Mouse (Mus musculus) thymus, adult 2 months (tissue): ENCODE data around the gene Casq2. TPM values are rescaled to one million over a fixed set of nuclear protein-coding genes. Genes with fewer than 3 reads are reported as not detected.

Experiments used
- DNase-seq: peaks from one replicate; pipeline ENCODE4 v3.0.0; 2021
- H3K27ac ChIP-seq: fragments of 200-500 bp; 2 replicates; pipeline ENCODE4 v1.5.1; 2012; ENCODE audit warnings: low read length, control low read depth; ENCODE audit not compliant: control insufficient read depth, insufficient read depth
- H3K27me3 ChIP-seq: fragments of 200-500 bp; 2 replicates; pipeline ENCODE4 v1.6.1; 2012; ENCODE audit warnings: mild to moderate bottlenecking, low read length, moderate library complexity, mixed read lengths; ENCODE audit not compliant: control insufficient read depth, insufficient read depth
- H3K36me3 ChIP-seq: fragments of 200-500 bp; 2 replicates; pipeline ENCODE4 v1.6.1; 2012; ENCODE audit warnings: mild to moderate bottlenecking, low read length, moderate library complexity; ENCODE audit not compliant: control insufficient read depth, insufficient read depth
- H3K4me1 ChIP-seq: fragments of 200-500 bp; replicated peaks from 2 replicates; pipeline ENCODE4 v1.6.1; 2012; ENCODE audit warnings: low read length; ENCODE audit not compliant: control insufficient read depth, insufficient read depth
- H3K4me3 ChIP-seq: fragments of 200-500 bp; 2 replicates; pipeline ENCODE4 v1.5.1; 2012; ENCODE audit warnings: mild to moderate bottlenecking, low read length, control low read depth, moderate library complexity; ENCODE audit not compliant: control insufficient read depth, insufficient read depth
- CTCF ChIP-seq: fragments of 200-500 bp; IDR thresholded peaks from 2 replicates; pipeline ENCODE4 v1.5.1; 2012; ENCODE audit warnings: mild to moderate bottlenecking, control low read depth, low read length, moderate library complexity, borderline replicate concordance; ENCODE audit not compliant: control insufficient read depth, poor library complexity, insufficient read depth; ENCODE audit errors: extremely low read depth
- POLR2A ChIP-seq: fragments of 200-500 bp; IDR thresholded peaks from 2 replicates; pipeline ENCODE4 v1.6.1; 2012; ENCODE audit warnings: mild to moderate bottlenecking, low read length, control low read depth, moderate library complexity; ENCODE audit not compliant: control insufficient read depth, poor library complexity, insufficient read depth; ENCODE audit errors: extremely low read depth
- WGBS: fragments of 180-500 bp; shearing (Covaris S2); methylation state at CpG from one replicate; pipeline ENCODE4 v1.1.7; 2018; 5-methylcytosine and 5-hydroxymethylcytosine counted together
- polyA plus RNA-seq: library from polyadenylated mRNA; depleted of rRNA; stranded (reverse); fragments of >200 nt; gene quantifications from 2 replicates; pipeline ENCODE4 v1.2.3, GENCODE M21; 2012; rRNA removed

Gene Casq2
- 0.82 and 10.1 TPM in 2 replicates for polyA plus RNA-seq

DNA sequence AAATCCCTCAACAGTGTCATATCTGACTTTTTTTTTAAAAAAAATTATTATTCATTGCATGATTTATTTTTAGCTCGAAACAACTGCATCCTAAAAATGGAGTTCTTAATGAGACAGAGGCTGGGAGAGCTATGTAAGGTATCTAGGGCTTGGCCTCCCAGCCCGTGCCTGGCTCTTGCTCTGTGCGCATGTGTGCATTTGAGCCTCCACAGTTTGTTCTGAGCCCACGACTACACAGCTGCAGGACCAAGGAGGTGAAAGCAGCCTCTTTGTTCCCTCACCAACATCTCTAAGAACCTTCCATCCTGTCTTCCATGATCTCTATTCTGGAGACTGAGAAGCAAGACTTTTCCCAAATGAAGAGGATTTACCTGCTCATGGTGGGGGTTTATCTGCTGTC lies at the start of gene Casq2:
Gene Casq2, plus strand, starts transcription at position 133 of the 400 bp plus-strand sequence.
- no peak within 1 kb of the TSS for H3K4me3 ChIP-seq
- no peaks in the 10 kb centered on the region for H3K36me3 ChIP-seq
- WGBS: 66% methylated on average over 4 of the region's 4 CpGs
- no peaks in the 10 kb centered on the region for H3K4me1 ChIP-seq
- no peaks in the 10 kb centered on the region; the same call in 1 of the 2 replicates for H3K27me3 ChIP-seq
- no peak for DNase-seq
- TF ChIP-seq CTCF (no peak), POLR2A (no peak)
- H3K27ac ChIP-seq: no peak within 1 kb of the TSS

DNA sequence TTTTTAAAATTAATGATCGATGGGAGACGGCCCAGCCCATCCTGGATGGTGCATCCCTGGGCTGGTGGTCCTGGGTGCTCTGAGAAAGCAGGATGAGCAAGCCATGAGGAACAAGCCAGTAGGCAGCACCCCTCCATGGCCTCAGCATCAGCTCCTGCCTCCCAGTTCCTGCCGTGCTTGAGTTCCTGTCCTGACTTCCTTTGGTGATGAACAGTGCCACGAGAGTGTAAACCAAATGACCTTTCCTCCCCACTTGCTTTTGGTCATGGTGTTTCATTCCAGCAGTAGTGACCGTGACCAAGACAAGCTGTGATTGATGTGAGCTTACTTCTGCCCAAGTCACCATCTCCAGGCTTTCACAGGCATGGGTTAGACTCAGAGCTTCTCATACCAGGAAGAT lies 48.4 kb upstream of the Casq2 start:
- H3K27ac ChIP-seq: no peak overlapping the region
- H3K4me1 ChIP-seq: no peaks in the 10 kb centered on the region
- no peaks in the 10 kb centered on the region for H3K27me3 ChIP-seq
- TF ChIP-seq CTCF: no peak
- TF ChIP-seq POLR2A: no peak
- no peaks in the 10 kb centered on the region for H3K36me3 ChIP-seq
- WGBS: 82% methylated on average over 5 of the region's 5 CpGs
- H3K4me3 ChIP-seq: no peak overlapping the region
- no peak for DNase-seq

GRCm38 (mm10) chr3:102038608-102039007 lies 47.6 kb upstream of the Casq2 start:
- no peaks in the 10 kb centered on the region for H3K4me1 ChIP-seq
- WGBS: 79% methylated on average over 6 of the region's 6 CpGs
- no peak overlapping the region for H3K4me3 ChIP-seq
- H3K27ac ChIP-seq: peak overlapping the region; percentile 37; the same call in 1 of the 2 replicates
- H3K27me3 ChIP-seq: no peaks in the 10 kb centered on the region
- no peak for DNase-seq
- TF ChIP-seq CTCF (no peak), POLR2A (no peak)
- no peaks in the 10 kb centered on the region for H3K36me3 ChIP-seq

- Histone ChIP-seq H3K27ac (no peak overlapping the region), H3K27me3 (no peaks in the 10 kb centered on the region), H3K36me3 (no peaks in the 10 kb centered on the region), H3K4me3 (no peak overlapping the region), H3K4me1 (no peaks in the 10 kb centered on the region)
- DNase-seq: no peak
- TF ChIP-seq POLR2A (no peak), CTCF (no peak)
- 87% methylated on average over 4 of the region's 4 CpGs for whole genome bisulfite sequencing
These were observed 44.6 kb upstream of the Casq2 start for GRCm38 (mm10) chr3:102041632-102042031.

- no peak for DNase-seq
- H3K4me3 ChIP-seq: no peak overlapping the region
- no peaks in the 10 kb centered on the region for H3K27me3 ChIP-seq
- no peak overlapping the region for H3K27ac ChIP-seq
- WGBS: 42% methylated on average over 3 of the region's 3 CpGs
- TF ChIP-seq POLR2A: no peak
- TF ChIP-seq CTCF: no peak
- H3K36me3 ChIP-seq: no peaks in the 10 kb centered on the region
- H3K4me1 ChIP-seq: no peaks in the 10 kb centered on the region
These were observed 41.1 kb upstream of the Casq2 start for GRCm38 (mm10) chr3:102045071-102045470.

DNA sequence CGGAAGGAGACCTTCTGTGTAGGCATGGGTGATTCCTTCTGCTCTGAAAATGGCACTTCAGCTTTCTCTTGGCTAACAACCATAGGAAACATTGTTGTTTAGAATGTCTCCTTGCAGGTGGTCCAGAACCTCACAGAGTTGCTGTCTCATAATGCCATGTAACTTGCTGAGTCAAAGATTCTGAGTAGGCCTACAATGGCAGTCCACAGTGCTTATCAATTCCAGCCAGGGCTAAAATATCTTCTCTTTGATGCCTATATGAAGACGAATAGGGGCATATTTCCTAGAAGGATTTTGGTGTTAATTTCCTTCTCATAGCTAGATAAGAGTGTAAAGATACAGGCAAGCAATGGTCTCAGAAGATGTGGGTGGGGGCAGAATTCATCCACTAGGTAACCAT lies 38.7 kb upstream of the Casq2 start:
- H3K4me1 ChIP-seq: no peaks in the 10 kb centered on the region
- H3K36me3 ChIP-seq: no peaks in the 10 kb centered on the region
- WGBS: 98% methylated on average over 2 of the region's 2 CpGs
- DNase-seq: no peak
- H3K27me3 ChIP-seq: no peaks in the 10 kb centered on the region
- no peak overlapping the region for H3K27ac ChIP-seq
- H3K4me3 ChIP-seq: no peak overlapping the region
- no peak for TF ChIP-seq CTCF
- TF ChIP-seq POLR2A: no peak
